Mouse (Mus musculus) heart, adult 11 months (tissue): ENCODE results near the gene Agap1.

Experiments used
- DNase-seq: peaks from one replicate; pipeline ENCODE4 v3.0.0; 2022

Agap1 gene

GRCm38 (mm10) chr1:89922883-89923641 lies 468.5 kb downstream of the Agap1 start:
- no peak for DNase-seq

- DNase-seq: no peak
Measured at GRCm38 (mm10) chr1:89923642-89924020, 469.0 kb downstream of the Agap1 start.

- no peak for DNase-seq
Measured at GRCm38 (mm10) chr1:89925501-89926190, 471.0 kb downstream of the Agap1 start.

GRCm38 (mm10) chr1:89926583-89927060 lies 472.0 kb downstream of the Agap1 start:
- no peak for DNase-seq

GRCm38 (mm10) chr1:89927061-89927661 lies 472.6 kb downstream of the Agap1 start:
- DNase-seq: no peak

GRCm38 (mm10) chr1:89928676-89929075 lies 474.1 kb downstream of the Agap1 start:
- no peak for DNase-seq

- DNase-seq: no peak
Measured at GRCm38 (mm10) chr1:89929181-89929580, 474.6 kb downstream of the Agap1 start.

- no peak for DNase-seq
Measured at GRCm38 (mm10) chr1:89929721-89930505, 475.3 kb downstream of the Agap1 start.

GRCm38 (mm10) chr1:89930551-89930950 lies 475.9 kb downstream of the Agap1 start:
- no peak for DNase-seq

GRCm38 (mm10) chr1:89931120-89931519 lies 476.5 kb downstream of the Agap1 start, which contains the start of gene Gbx2:
TSS of gene Gbx2 (minus strand) at chr1:89931179.
- DNase-seq: no peak

- DNase-seq: no peak
Measured at GRCm38 (mm10) chr1:89932021-89932423, 477.4 kb downstream of the Agap1 start.

GRCm38 (mm10) chr1:89932616-89933015 lies 478.0 kb downstream of the Agap1 start:
- DNase-seq: no peak

GRCm38 (mm10) chr1:89933028-89933427 lies 478.4 kb downstream of the Agap1 start:
- no peak for DNase-seq

- DNase-seq: no peak
Measured at GRCm38 (mm10) chr1:89933786-89934185, 479.2 kb downstream of the Agap1 start.

GRCm38 (mm10) chr1:89934316-89935260 lies 480.0 kb downstream of the Agap1 start:
- no peak for DNase-seq

- DNase-seq: no peak
Measured at GRCm38 (mm10) chr1:89935493-89936348, 481.1 kb downstream of the Agap1 start.

GRCm38 (mm10) chr1:89938884-89939595 lies 484.4 kb downstream of the Agap1 start:
- DNase-seq: no peak

- no peak for DNase-seq
Measured at GRCm38 (mm10) chr1:89939596-89939960, 485.0 kb downstream of the Agap1 start.

GRCm38 (mm10) chr1:89939981-89940726 lies 485.5 kb downstream of the Agap1 start:
- peak; percentile 96 for DNase-seq
